Mouse (Mus musculus) forebrain, embryonic 15.5 days (tissue): Measurements from ENCODE around the gene Izumo4. TPM values are rescaled to one million over a fixed set of nuclear protein-coding genes. Genes with fewer than 3 reads are reported as not detected.

Experiments used
- ATAC-seq: fragments of 200-750 bp; cut with Nextera tagmentation; replicated peaks from 2 replicates; pipeline ENCODE4 v1.8.0; 2017; ENCODE audit warnings: mild to moderate bottlenecking, moderate TSS enrichment, moderate library complexity
- H3K27ac ChIP-seq: fragments of 300-500 bp; sonication (generic); replicated peaks from 2 replicates; pipeline ENCODE4 v1.5.1; 2015; ENCODE audit warnings: mild to moderate bottlenecking, inconsistent platforms
- H3K27me3 ChIP-seq: fragments of 300-500 bp; sonication (generic); 2 replicates; pipeline ENCODE4 v1.6.1; 2015; ENCODE audit warnings: inconsistent platforms
- H3K36me3 ChIP-seq: fragments of 300-500 bp; sonication (generic); 2 replicates; pipeline ENCODE4 v1.6.1; 2015; ENCODE audit warnings: mild to moderate bottlenecking, inconsistent platforms
- H3K4me1 ChIP-seq: fragments of 300-500 bp; sonication (generic); 2 replicates; pipeline ENCODE4 v1.6.1; 2015; ENCODE audit warnings: inconsistent platforms
- H3K4me2 ChIP-seq: fragments of 300-500 bp; sonication (generic); replicated peaks from 2 replicates; pipeline ENCODE4 v1.6.1; 2015; ENCODE audit warnings: mild to moderate bottlenecking, inconsistent platforms
- H3K4me3 ChIP-seq: fragments of 300-500 bp; sonication (generic); 2 replicates; pipeline ENCODE4 v1.5.1; 2015; ENCODE audit warnings: mild to moderate bottlenecking, inconsistent platforms
- H3K9ac ChIP-seq: fragments of 300-500 bp; sonication (generic); replicated peaks from 2 replicates; pipeline ENCODE4 v1.6.1; 2015; ENCODE audit warnings: mild to moderate bottlenecking, inconsistent platforms
- H3K9me3 ChIP-seq: fragments of 300-500 bp; sonication (generic); 2 replicates; pipeline ENCODE4 v1.6.1; 2016; ENCODE audit warnings: inconsistent platforms
- WGBS: fragments of 180-500 bp; shearing (Covaris S2); methylation state at CpG from one replicate; pipeline ENCODE4 v1.1.7; 2015; ENCODE audit warnings: mixed read lengths; 5-methylcytosine and 5-hydroxymethylcytosine counted together
- polyA plus RNA-seq: library from polyadenylated mRNA; unstranded; fragments of >200 nt; fragmentation: Nextera tagmentation; extraction: Ambion mirVana; gene quantifications from 2 replicates; pipeline ENCODE4 v1.2.1, GENCODE M21; 2015

Izumo4 gene
- polyA plus RNA-seq, 1 experiment from 2014 or later: 33.4 TPM

DNA sequence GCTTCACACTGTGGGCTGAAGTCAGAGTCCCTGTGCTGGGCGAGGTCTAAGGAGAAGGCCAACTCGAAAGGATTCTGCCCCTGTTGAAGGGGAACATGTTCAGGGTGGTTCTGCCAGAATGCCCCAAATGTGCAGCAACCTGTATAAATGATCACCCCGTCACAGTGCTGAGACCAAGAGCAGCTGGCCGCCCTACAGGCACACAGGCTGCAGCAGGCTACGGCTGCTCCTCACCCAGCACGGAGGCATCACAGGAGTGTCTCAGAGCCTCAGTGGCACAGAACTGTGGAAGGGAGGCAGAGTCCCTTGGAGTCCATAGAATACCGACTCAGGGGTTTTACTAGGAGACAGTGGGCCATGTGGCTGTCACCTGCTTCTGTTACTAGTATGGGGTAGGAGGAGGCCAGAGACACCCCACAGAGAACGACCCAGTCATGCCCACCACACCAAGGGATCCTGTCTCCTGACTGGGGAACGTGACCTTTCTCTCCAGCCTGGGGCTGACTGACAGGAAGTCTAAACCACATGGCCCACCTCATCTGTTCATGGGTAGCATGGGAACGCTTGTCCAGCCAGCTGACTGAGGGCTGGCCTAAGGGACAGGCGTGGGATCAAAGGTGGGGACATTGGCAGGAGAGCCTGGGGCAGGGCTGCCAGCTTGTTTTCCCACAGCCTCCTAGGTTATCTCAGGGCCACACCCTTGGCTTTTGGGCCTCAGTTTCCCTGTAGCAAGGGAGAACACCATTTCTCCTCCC, 29.9 kb upstream of the Izumo4 start:
- Histone ChIP-seq H3K4me3 (no peak overlapping the region), H3K9ac (no peak overlapping the region), H3K4me1 (peaks cover 40% of the 10 kb centered on the region), H3K9me3 (no peaks in the 10 kb centered on the region), H3K36me3 (peaks cover 48% of the 10 kb centered on the region), H3K27me3 (no peaks in the 10 kb centered on the region), H3K4me2 (no peak overlapping the region), H3K27ac (no peak overlapping the region)
- no peak for ATAC-seq
- 88% methylated on average over 11 of the region's 11 CpGs for WGBS

DNA sequence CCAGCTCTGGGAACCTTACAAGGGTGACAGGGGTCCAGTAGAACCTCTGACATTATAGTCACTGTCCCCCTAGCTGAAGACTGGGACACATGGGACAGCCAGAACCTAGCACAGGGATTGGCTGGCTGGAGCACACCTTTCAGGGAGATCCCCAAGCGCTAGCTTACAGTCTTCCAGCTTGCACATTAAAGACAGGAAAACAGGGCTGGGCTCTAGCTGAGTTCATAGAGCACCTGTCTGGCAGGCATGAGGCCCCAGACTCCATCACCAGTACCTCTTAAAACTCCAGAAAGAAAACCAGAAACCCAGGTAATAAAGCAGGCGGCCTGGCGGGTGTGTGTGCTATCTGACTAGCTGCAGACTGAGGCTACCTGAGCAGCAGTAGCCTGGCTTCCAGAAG, 28.3 kb upstream of the Izumo4 start:
- H3K27ac ChIP-seq: no peak overlapping the region
- no peak for ATAC-seq
- 91% methylated on average over 3 of the region's 3 CpGs for WGBS
- H3K36me3 ChIP-seq: peaks cover 33% of the 10 kb centered on the region
- H3K4me3 ChIP-seq: peak overlapping the region; percentile 93; the same call in 1 of the 2 replicates
- H3K4me1 ChIP-seq: peaks cover 56% of the 10 kb centered on the region
- H3K9me3 ChIP-seq: no peaks in the 10 kb centered on the region
- no peaks in the 10 kb centered on the region for H3K27me3 ChIP-seq
- H3K9ac ChIP-seq: peak overlapping the region; percentile 96; the same call in 1 of the 2 replicates
- peak overlapping the region; percentile 69 for H3K4me2 ChIP-seq

DNA sequence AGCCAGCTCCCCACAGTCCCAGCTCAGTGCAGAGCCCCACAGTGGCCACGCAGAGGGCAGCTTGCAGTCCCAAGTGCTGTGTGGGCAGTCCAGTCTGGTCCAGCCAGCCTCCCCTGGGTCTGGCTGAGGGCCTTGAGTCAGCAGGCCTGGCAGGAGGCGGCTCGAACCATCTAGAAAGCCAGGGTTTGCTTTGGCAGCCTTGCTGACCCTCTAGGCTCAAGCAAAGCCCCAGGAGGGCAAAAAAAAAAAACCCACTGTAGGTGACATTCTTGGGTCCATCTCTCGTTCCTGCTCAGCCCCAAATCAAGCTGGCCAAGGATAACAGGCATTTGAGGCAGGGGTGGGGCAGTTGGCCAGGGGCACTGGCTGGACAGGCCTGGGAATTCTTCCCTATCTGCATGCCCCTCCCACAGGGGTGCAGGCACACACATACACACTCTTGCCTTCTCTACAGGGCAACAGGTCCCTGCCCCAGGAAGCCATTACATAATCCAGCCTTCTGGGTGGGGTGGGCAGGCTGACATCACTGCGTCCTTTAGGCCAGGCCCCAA, 27.7 kb upstream of the Izumo4 start:
- peak overlapping the region; percentile 93 for H3K4me3 ChIP-seq
- 68% methylated on average over 5 of the region's 5 CpGs for WGBS
- ATAC-seq: no peak
- H3K9me3 ChIP-seq: no peaks in the 10 kb centered on the region
- peaks cover 61% of the 10 kb centered on the region for H3K4me1 ChIP-seq
- peak overlapping the region; percentile 96 for H3K9ac ChIP-seq
- H3K36me3 ChIP-seq: peaks cover 27% of the 10 kb centered on the region
- H3K4me2 ChIP-seq: peak overlapping the region; percentile 69
- no peak overlapping the region for H3K27ac ChIP-seq
- no peaks in the 10 kb centered on the region for H3K27me3 ChIP-seq

DNA sequence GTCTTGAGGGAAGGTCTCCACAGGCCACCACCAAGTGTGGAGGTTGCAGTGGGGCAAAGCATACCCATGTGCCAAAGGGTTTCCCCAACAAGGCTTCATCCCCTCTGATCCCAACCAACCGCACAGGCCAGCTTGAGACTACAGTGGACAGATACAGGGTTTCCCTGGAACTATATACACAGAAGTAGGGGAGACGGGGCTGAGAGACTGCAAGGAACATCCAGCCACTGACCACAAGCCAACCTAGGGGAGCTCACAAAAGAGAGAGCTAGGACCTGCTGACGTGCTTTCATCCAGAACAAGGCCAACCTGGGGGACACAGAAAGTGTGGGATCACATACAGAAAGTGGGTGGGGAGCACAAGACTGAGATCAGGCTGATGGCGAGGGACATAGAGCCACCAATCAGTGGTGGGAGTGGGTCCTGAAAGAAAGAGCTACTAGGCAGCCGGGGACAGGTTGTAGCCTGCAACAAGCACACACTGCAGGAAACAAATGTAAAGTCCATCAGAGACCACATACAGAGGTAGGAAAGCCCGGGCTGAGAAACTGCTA, 27.1 kb upstream of the Izumo4 start:
- Histone ChIP-seq H3K4me1 (peaks cover 66% of the 10 kb centered on the region), H3K4me3 (peak overlapping the region; percentile 93), H3K9me3 (no peaks in the 10 kb centered on the region), H3K27me3 (no peaks in the 10 kb centered on the region), H3K27ac (peak overlapping the region; percentile 94), H3K9ac (peak overlapping the region; percentile 96), H3K4me2 (peak overlapping the region; percentile 69), H3K36me3 (peaks cover 20% of the 10 kb centered on the region)
- WGBS: 12% methylated on average over 6 of the region's 6 CpGs
- ATAC-seq: no peak

DNA sequence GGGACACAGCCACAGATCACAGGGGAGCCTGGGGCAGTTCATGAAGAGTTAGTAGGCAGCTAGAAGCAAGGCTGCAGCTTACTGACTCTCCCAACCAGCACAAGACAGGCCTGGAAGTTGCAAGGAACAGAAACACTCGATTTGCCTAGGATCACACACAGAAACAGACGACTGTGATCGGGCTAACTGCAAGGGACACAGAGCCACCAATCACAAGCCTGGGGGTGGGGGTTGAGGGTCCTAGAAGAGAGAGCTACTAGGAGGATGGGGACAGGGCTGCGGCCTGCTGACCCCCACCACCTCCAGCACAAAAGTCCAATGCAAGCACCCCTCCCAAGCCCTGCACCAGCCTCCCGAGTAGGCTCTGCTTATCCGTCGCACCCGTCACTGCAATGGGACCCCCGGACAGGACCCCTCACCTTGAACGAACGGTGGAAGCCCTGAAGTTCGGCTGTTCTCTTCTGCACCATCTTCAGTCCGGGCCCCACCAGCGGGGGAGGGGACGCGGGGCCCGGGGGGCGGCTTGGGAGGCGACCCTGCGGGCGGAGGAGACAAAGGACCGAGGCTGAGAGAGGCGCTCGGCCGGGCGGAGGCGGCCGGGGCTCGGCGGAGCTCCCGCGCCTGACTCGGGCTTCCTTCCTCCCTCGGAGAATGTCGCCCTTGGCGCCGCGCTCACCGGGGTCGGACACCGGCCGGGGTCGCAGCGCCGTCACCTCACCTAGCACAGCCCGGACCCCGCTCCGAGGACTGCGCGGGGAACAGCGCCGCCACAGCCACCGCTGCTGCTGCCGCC, 26.4 kb upstream of the Izumo4 start:
- peak; percentile 5 for ATAC-seq
- peak overlapping the region; percentile 94 for H3K27ac ChIP-seq
- no peaks in the 10 kb centered on the region for H3K9me3 ChIP-seq
- under 1% methylated on average over 50 of the region's 54 CpGs for WGBS
- peaks cover 14% of the 10 kb centered on the region for H3K36me3 ChIP-seq
- H3K9ac ChIP-seq: peak overlapping the region; percentile 96
- H3K4me2 ChIP-seq: peak overlapping the region; percentile 69
- peaks cover 66% of the 10 kb centered on the region for H3K4me1 ChIP-seq
- H3K27me3 ChIP-seq: no peaks in the 10 kb centered on the region
- H3K4me3 ChIP-seq: peak overlapping the region; percentile 93

DNA sequence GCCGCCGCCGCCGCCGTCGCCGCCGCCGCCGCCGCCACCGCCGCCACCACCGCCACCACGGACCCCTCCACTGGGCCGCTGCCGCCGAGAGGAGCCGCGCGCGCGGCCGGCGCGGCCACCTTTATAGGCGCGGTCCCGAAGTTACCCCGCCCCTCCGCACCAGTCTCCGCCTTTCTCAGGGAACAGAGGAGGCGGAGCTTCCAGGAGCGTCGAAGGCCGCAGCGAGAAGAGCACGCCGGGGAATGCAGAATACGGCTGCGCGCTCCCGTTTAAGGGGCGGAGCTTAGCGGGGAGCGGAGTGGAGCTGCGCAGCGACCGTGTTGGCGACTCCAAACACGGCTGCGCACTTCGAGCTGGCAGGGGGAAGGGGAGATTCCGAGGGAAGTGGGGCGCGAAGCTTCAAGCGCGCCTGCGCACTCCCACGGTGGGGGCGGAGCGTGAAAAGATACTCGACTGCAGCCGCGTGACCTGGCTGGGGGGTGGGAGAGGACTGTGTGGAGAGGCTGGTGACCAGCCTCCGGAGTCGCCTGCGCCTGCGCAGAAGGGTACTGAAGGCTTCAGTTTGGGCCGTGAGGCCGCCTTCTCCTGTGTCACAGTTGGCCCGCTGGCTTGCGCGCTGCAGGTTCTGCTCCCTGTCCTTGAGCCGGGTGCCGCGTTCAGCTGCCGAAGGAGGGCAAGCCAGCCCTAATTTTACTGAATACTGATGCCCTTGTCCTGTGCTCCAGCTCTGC, 25.6 kb upstream of the Izumo4 start:
- Histone ChIP-seq H3K36me3 (peaks cover 7% of the 10 kb centered on the region), H3K9ac (peak overlapping the region; percentile 96), H3K4me3 (peak overlapping the region; percentile 93), H3K4me2 (peak overlapping the region; percentile 69), H3K27me3 (no peaks in the 10 kb centered on the region), H3K9me3 (no peaks in the 10 kb centered on the region), H3K27ac (peak overlapping the region; percentile 94), H3K4me1 (peaks cover 66% of the 10 kb centered on the region)
- WGBS: under 1% methylated on average over 73 of the region's 78 CpGs
- peak; percentile 93 for ATAC-seq

DNA sequence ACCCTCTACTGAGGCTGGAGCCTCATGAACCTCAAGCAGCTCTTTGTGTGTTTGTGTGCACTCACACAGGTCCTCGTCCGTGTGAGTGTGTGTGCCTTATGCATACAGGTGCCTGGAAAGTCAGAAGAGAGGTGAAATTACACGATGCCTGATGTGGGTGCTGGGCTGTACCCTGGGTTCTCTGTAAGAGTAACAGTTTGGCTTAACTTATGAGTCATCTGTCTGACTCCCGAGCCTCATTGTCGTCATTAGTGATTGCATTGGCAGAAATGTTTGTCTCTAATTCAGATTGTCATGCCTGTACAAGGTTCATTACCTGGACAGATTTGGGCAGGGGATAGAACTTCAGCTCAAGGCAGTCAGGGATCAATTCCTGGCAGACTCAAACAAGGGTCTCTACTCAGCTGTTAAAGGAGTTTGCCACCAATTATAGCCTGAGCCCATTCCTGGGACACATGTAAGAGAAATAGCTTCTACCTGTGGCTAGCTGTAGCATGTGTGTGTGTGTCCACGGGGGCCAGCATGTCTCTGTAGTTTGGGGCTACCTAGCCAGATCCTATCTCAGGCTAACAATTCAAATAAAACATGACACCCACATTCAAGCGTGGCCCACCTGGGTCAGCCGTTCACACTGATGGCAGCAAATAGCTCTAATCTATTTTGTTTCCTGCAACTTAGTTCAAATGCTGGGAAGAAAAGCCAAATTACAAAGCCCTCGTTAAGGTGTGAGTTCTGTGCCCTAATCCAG, 24.7 kb upstream of the Izumo4 start:
- peak overlapping the region; percentile 94 for H3K27ac ChIP-seq
- peak overlapping the region; percentile 62 for H3K9ac ChIP-seq
- no peaks in the 10 kb centered on the region for H3K27me3 ChIP-seq
- WGBS: 29% methylated on average over 9 of the region's 9 CpGs
- peak overlapping the region; percentile 69 for H3K4me2 ChIP-seq
- no peaks in the 10 kb centered on the region for H3K9me3 ChIP-seq
- no peak for ATAC-seq
- H3K4me3 ChIP-seq: peak overlapping the region; percentile 93
- H3K4me1 ChIP-seq: peaks cover 61% of the 10 kb centered on the region
- no peaks in the 10 kb centered on the region for H3K36me3 ChIP-seq

DNA sequence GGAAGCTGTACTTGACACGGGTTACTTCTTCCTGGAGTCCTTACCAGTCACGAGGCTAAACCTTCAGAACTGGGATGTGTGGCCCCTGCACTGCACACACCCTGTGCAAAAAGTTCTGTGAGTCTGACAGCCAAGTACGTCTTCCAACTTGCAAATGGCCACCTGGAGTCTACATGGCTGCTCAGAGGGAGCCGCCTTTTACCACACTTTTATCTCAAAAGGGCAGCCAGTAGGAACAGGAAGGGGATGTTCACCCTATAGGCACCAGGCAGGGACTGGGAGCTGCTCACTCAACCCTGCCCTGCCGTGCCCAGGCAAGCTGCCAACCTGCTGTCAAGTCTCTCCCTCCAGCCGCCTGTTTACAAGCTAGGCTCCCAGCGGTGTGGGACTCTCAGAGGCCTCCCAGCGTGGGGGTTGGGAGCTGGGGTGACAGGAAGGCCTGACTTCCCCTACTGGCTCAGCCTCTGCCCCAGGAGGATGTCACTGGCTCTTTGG, 24.0 kb upstream of the Izumo4 start, which contains the start of gene Mknk2:
TSS of gene Mknk2 (minus strand) at position 171 of the 495 bp plus-strand sequence.
- H3K36me3 ChIP-seq: no peaks in the 10 kb centered on the region; the same call in 1 of the 2 replicates
- peak within 1 kb of the TSS; percentile 62 for H3K9ac ChIP-seq
- 15% methylated on average over 8 of the region's 8 CpGs for WGBS
- H3K27me3 ChIP-seq: no peaks in the 10 kb centered on the region
- peak; percentile 42; the same call in 1 of the 2 replicates for ATAC-seq
- peak within 1 kb of the TSS; percentile 93 for H3K4me3 ChIP-seq
- H3K4me2 ChIP-seq: peak within 1 kb of the TSS; percentile 69
- peak within 1 kb of the TSS; percentile 94 for H3K27ac ChIP-seq
- peaks cover 54% of the 10 kb centered on the region for H3K4me1 ChIP-seq
- no peaks in the 10 kb centered on the region for H3K9me3 ChIP-seq

DNA sequence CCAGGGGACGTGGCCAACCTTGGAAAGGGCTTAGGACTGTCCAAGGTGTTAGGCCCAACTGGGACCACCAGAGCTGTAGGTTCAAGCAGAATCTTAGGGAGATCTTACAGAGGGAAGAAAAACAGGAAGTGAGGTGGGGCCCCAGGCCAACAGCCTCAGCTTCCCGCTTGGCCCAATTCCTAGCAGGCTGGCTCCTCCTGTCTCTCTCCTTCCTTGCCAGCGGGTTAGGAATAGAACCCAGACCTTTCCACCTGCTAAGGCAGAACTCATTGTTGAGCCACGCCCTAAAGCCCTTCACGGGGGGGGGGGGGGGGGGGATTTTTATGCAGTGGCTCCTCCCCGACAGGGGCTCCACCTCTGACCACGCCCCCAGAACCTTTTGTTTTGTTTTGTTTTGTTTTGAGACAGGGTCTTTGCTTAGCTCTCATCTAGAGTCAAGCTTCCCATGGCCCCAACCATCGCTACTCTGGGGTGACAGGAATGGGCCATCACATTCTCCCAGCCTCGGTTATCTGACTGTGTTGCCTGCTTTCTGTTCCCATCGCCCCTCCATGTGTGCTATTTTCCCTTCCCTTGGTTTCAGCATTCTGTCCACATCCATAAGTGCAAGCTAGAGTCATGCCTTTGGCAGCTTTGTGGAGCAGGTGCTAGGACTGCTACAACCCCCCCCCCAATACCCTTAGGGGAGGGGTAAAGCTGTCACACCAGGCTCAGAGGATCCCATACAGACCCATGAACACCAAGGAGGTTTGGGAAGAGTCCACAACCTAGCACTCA, 23.2 kb upstream of the Izumo4 start:
- peak overlapping the region; percentile 94 for H3K27ac ChIP-seq
- H3K27me3 ChIP-seq: no peaks in the 10 kb centered on the region
- H3K4me3 ChIP-seq: no peak overlapping the region
- H3K9me3 ChIP-seq: no peaks in the 10 kb centered on the region
- no peak overlapping the region for H3K4me2 ChIP-seq
- peaks cover 7% of the 10 kb centered on the region for H3K36me3 ChIP-seq
- WGBS: 50% methylated on average over 10 of the region's 10 CpGs
- ATAC-seq: no peak
- H3K4me1 ChIP-seq: peaks cover 46% of the 10 kb centered on the region
- H3K9ac ChIP-seq: no peak overlapping the region

DNA sequence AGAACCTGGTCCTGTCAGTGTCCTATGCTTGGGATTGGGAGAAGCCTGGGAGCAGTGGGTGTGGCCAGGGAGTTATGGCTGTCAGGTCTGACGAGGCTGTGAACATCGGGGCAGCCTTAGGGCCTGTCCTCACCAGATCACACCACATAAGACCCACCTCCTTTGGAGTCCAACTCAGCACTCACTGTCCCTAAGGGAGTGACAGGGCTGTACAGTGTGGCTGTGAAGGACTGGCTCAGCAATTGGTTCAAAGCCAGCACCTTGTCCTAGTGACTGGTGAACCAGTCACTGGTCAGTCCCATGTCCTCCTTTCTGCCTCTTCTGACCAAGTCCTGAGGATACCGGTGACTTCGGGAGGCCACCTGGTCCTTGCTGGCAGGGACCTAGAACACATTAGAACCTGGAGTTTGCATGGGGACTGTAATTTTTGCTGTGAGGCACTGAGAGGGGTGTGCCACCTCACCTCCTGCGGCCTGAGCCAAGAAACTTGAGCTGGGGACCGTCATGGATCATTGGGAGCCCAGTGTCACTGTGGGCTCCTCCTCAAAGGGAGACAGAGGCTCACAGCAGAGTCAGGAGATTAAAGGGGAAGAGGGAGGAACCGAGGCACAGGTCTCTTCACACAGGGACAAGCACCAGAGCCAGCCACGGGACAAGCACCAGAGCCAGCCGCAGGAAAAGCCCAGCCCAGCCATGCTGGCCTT, 22.3 kb upstream of the Izumo4 start:
- Histone ChIP-seq H3K9me3 (no peaks in the 10 kb centered on the region), H3K36me3 (peaks cover 13% of the 10 kb centered on the region), H3K4me1 (peaks cover 37% of the 10 kb centered on the region), H3K27me3 (no peaks in the 10 kb centered on the region), H3K27ac (peak overlapping the region; percentile 94), H3K9ac (no peak overlapping the region), H3K4me3 (no peak overlapping the region), H3K4me2 (no peak overlapping the region)
- ATAC-seq: no peak
- 67% methylated on average over 9 of the region's 9 CpGs for WGBS
